Mouse (Mus musculus) forebrain, postnatal 0 days (tissue): ENCODE results near the gene Trmt1l. TPM values are rescaled to one million over a fixed set of nuclear protein-coding genes. Genes with fewer than 3 reads are reported as not detected.

Experiments used
- ATAC-seq: fragments of 200-750 bp; cut with Nextera tagmentation; 2 replicates; pipeline ENCODE4 v1.8.0; 2017; ENCODE audit warnings: mild to moderate bottlenecking, moderate library complexity
- DNase-seq: peaks from one replicate; pipeline ENCODE4 v3.0.0-alpha.2; 2015
- H3K27ac ChIP-seq: fragments of 300-500 bp; sonication (generic); 2 replicates; pipeline ENCODE4 v1.5.1; 2014; ENCODE audit warnings: low read depth, mild to moderate bottlenecking, antibody characterized with exemption, low read length, moderate library complexity, mixed read lengths
- H3K27me3 ChIP-seq: fragments of 300-500 bp; sonication (generic); 2 replicates; pipeline ENCODE4 v1.6.1; 2014; ENCODE audit warnings: mild to moderate bottlenecking, low read length, mixed read lengths; ENCODE audit not compliant: insufficient read depth
- H3K36me3 ChIP-seq: fragments of 300-500 bp; sonication (generic); 2 replicates; pipeline ENCODE4 v1.6.1; 2014; ENCODE audit warnings: mild to moderate bottlenecking, moderate library complexity; ENCODE audit not compliant: insufficient read depth
- H3K4me1 ChIP-seq: fragments of 300-500 bp; sonication (generic); 2 replicates; pipeline ENCODE4 v1.6.1; 2014; ENCODE audit warnings: antibody characterized with exemption; ENCODE audit not compliant: insufficient read depth
- H3K4me2 ChIP-seq: fragments of 300-500 bp; sonication (generic); 2 replicates; pipeline ENCODE4 v1.6.1; 2014; ENCODE audit warnings: low read depth, mild to moderate bottlenecking, moderate library complexity
- H3K4me3 ChIP-seq: fragments of 300-500 bp; sonication (generic); 2 replicates; pipeline ENCODE4 v1.5.1; 2014; ENCODE audit warnings: low read depth, low read length, mixed read lengths
- H3K9ac ChIP-seq: fragments of 300-500 bp; sonication (generic); 2 replicates; pipeline ENCODE4 v1.6.1; 2014; ENCODE audit warnings: mild to moderate bottlenecking
- H3K9me3 ChIP-seq: fragments of 300-500 bp; sonication (generic); 2 replicates; pipeline ENCODE4 v1.6.1; 2016; ENCODE audit warnings: low read length
- CTCF ChIP-seq: sonication (generic); IDR thresholded peaks from 2 replicates; pipeline ENCODE4 v1.5.1; 2016; ENCODE audit warnings: antibody characterized with exemption, control low read depth, low read depth
- WGBS: fragments of 180-500 bp; shearing (Covaris S2); extraction: QIAGEN DNeasy Blood & Tissue Kit; methylation state at CpG from one replicate; pipeline ENCODE4 v1.1.7; 2014; 5-methylcytosine and 5-hydroxymethylcytosine counted together
- polyA plus RNA-seq: library from polyadenylated mRNA; unstranded; fragments of >200 nt; fragmentation: Nextera tagmentation; extraction: Ambion mirVana; gene quantifications from 2 replicates; pipeline ENCODE4 v1.2.1, GENCODE M21; 2015
- total RNA-seq: library from RNA; depleted of rRNA; stranded (reverse); fragments of >200 nt; gene quantifications from 2 replicates; pipeline ENCODE4 v1.2.3, GENCODE M21; 2014

The Trmt1l gene
- total and polyA plus RNA-seq, 2 experiments from 2014 or later, result 16.4 to 23.2 TPM

DNA sequence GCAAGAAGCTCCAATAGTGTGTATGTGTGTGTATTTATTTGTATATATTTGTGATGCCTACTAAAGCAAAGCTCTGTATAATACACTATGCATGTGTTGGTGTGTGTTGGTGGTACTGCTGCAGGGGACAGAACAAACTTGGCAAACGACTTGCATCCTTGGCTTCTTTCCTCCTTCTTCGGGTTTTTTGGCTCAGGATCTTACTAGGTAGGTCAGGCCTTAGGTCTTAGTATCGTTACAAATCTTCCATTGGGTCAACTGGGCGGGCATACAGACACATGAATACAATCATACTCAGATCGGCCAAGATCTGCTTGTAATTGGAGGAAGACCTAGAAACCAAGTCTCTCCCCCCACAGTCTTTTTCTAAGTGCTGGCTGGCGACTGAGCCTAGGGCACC lies 66.4 kb downstream of the Trmt1l start:
- Histone ChIP-seq H3K4me1 (peaks cover 10% of the 10 kb centered on the region), H3K4me2 (no peak overlapping the region), H3K9ac (no peak overlapping the region), H3K27me3 (no peaks in the 10 kb centered on the region), H3K9me3 (no peaks in the 10 kb centered on the region), H3K36me3 (no peaks in the 10 kb centered on the region), H3K27ac (no peak overlapping the region), H3K4me3 (no peak overlapping the region)
- DNase-seq, result no peak
- WGBS, result 37% methylated on average over 6 of the region's 6 CpGs
- no peak for TF ChIP-seq CTCF
- ATAC-seq, result no peak

GRCm38 (mm10) chr1:151495635-151496285 lies 67.4 kb downstream of the Trmt1l start:
- no peak for TF ChIP-seq CTCF
- DNase-seq (no peak), ATAC-seq (no peak)
- no peaks in the 10 kb centered on the region for H3K36me3 ChIP-seq
- H3K27ac ChIP-seq, result no peak overlapping the region
- H3K4me3 ChIP-seq, result no peak overlapping the region
- no peaks in the 10 kb centered on the region for H3K27me3 ChIP-seq
- no peak overlapping the region for H3K4me2 ChIP-seq
- WGBS, result 89% methylated on average over 2 of the region's 2 CpGs
- H3K9me3 ChIP-seq, result no peaks in the 10 kb centered on the region
- peaks cover 10% of the 10 kb centered on the region for H3K4me1 ChIP-seq
- H3K9ac ChIP-seq, result no peak overlapping the region

DNA sequence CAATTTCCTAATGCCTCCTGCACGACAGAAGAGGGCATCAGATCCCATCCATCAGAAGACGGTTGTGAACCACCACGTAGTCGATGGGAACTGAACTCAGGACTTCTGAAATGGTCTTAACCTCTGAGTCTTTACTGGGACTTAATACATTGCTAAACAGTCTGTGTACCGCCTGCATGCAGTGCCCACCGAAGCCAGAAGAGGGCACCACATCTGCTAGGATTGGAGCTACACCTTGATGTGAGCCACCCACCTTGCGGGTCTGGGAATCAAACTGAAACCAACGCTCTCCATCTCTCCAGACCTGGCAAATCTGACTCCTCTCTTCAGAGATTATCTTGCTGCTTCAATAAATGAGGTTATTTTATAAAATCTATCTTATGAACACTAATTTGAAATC lies 68.7 kb downstream of the Trmt1l start:
- Histone ChIP-seq H3K27ac (no peak overlapping the region), H3K9me3 (no peaks in the 10 kb centered on the region), H3K4me3 (no peak overlapping the region), H3K9ac (no peak overlapping the region), H3K27me3 (no peaks in the 10 kb centered on the region), H3K4me2 (no peak overlapping the region), H3K4me1 (peaks cover 10% of the 10 kb centered on the region), H3K36me3 (no peaks in the 10 kb centered on the region)
- peak; percentile 65 for TF ChIP-seq CTCF
- DNase-seq (peak; percentile 16), ATAC-seq (no peak)
- WGBS, result 88% methylated on average over 8 of the region's 8 CpGs

DNA sequence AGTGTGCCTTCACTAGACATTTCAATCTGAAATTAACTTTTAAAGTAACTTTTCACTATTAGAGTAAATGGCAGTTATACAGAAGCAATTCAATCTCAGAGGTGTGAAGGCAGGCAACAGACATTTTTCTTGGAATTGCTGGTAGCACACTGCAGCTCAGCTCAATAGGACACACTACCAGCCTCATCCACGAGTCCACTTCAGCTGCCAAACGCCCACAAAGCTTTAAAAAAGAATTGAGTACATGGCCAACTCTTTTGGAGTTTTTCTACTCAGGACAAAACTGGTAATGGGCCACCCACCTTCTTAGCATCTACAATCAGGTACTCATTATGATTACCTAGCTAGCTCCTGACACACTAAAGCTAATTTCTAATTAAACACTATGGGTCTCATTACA lies 69.6 kb downstream of the Trmt1l start:
- 33% methylated on average over 2 of the region's 2 CpGs for WGBS
- no peak overlapping the region for H3K4me3 ChIP-seq
- no peak overlapping the region for H3K9ac ChIP-seq
- DNase-seq (no peak), ATAC-seq (no peak)
- no peaks in the 10 kb centered on the region for H3K36me3 ChIP-seq
- no peak for TF ChIP-seq CTCF
- no peaks in the 10 kb centered on the region for H3K27me3 ChIP-seq
- H3K27ac ChIP-seq, result no peak overlapping the region
- no peaks in the 10 kb centered on the region for H3K9me3 ChIP-seq
- H3K4me2 ChIP-seq, result no peak overlapping the region
- peaks cover 7% of the 10 kb centered on the region for H3K4me1 ChIP-seq

DNA sequence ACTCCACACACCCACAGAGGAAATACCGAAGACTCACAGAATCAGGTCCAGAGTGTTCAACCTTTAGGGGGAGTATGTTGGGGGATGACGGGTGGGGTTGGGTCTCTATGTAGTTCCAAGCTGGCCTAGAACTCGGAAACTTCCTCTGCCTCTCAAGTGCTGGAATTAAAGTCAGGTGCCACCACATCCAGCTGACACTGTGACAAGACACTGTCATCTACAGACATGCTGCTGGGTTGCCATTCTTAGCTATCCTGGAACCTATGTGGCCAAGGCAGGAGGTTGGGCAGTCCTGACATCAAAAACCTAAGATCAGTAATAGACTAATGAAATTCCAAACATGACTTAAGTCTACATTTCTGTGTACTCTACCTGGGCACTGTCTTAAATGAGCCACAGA lies 70.0 kb downstream of the Trmt1l start:
- 0 out of 2 replicates have a peak, but pooled peaks have one; percentile 2 for TF ChIP-seq CTCF

DNA sequence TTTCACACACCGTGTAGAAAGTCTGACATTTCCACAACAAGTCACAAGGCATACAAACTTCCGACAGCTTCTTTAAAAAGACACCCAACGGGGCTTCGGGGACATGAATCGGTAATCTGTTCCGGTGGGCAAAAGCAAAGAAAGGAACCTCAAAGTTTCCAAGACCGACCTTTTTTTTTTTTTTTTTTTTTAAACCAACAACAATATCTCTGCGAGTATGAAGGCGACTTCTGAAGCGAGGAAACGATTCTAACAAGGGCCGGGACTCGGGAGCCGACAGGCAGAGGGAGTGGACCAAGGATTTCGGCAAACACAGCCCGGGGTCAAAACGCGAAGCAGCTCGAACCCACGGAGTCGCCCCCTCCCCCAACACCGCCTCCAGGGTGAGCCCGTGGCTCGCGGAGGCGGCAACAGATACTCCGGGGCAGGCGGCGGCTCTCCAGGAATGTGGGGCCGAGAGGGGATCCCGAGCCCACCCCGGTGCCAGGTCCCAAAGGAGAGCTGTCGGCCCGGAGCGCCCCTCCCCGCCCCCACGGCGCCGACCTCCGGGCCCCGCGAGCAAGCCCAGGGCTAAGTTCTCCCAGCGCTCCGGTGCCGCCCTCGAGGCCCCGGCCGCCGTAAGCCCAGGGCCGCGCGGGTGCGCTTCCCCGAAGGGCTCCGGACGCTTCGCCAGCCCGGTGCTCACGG lies 71.6 kb downstream of the Trmt1l start:
- DNase-seq, result no peak
- Histone ChIP-seq H3K4me3 (peak overlapping the region; percentile 81), H3K27me3 (no peaks in the 10 kb centered on the region), H3K9me3 (no peaks in the 10 kb centered on the region), H3K4me1 (peaks cover 7% of the 10 kb centered on the region), H3K4me2 (peak overlapping the region; percentile 61), H3K27ac (peak overlapping the region; percentile 87), H3K9ac (peak overlapping the region; percentile 92), H3K36me3 (no peaks in the 10 kb centered on the region)
- under 1% methylated on average over 54 of the region's 59 CpGs for WGBS
- ATAC-seq, result peak; percentile 52
- no peak for TF ChIP-seq CTCF

More for the DNA sequence above, 70.0 kb downstream of the Trmt1l start:
- ATAC-seq (no peak), DNase-seq (no peak)
- 62% methylated on average over 3 of the region's 3 CpGs for WGBS
- Histone ChIP-seq H3K27ac (no peak overlapping the region), H3K4me3 (no peak overlapping the region), H3K36me3 (no peaks in the 10 kb centered on the region), H3K9me3 (no peaks in the 10 kb centered on the region), H3K27me3 (no peaks in the 10 kb centered on the region), H3K4me1 (peaks cover 7% of the 10 kb centered on the region), H3K4me2 (no peak overlapping the region), H3K9ac (no peak overlapping the region)
